Mouse (Mus musculus): ENCODE data around the gene Akap13.

Akap13 gene

DNA sequence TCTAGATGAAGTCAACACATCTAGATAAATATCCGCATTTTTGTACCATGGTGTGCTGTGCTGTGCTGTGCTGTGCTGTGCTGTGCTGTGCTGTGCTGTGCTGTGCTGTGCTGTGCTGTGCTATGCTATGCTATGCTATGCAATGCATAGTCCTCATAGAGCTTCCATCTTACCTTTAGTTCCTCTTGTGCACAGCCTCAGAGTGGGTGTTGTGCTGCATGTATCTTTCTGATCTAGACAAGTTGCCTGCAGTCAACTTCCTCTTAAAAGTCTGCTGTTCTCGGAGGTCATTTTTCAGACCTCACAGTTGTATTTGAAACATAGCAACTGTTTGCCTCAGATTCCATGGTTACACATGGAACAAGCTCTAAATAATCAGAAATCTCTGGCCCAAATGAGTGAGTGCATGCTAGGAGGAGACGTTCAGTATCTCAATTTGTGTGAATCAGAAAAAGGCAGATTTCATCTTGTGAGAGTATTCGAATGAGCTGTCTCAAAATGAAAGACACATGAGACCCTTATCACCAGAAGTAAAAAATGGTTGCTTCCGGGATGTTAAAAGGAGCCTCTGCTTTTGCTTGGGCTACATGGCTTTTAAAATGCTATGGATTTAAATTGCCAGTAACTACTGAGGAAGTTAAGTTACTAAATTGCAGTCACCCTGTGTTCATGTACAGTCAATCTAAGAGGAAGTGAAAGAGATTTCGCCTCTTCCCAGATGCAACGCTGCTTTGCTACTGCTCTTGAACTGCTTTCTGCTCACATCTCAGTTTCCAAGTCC, 230.9 kb downstream of the Akap13 start:
- no peak for DNase-seq

DNA sequence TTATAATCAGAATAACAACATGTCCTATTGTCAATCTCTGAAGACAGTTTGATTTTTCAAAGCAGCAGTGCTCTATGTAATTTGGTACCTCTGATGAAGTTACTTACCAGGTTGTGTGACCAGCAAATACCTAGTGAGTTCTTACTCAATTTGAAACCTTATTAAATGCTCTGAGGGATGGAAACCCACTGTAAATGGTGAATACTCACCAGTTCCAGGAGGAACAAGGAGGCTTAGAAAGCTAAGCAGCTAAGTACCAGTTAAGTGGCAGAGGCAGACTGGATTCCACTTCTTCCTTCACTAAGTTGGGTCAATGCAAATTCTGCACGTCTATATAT, 231.5 kb downstream of the Akap13 start:
- no peak for DNase-seq

DNA sequence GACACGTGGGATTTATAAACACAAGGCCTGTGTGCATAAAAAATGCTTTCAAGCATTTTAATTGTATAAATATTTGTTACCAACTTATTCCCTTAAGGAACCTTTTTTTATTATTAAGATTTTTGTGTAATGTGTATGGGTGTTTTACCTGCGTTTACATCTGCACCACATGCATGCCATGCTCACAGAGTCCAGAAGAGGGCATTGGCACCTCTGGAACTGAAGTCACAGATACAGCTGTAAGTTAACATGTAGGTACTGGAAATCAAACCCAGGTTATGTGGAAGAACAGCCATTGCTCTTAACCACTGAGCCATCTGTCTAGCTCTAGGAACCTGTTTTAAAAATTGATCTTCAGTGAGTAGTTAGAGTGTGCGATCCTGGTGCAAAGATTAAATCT, 232.8 kb downstream of the Akap13 start:
- DNase-seq, result no peak

DNA sequence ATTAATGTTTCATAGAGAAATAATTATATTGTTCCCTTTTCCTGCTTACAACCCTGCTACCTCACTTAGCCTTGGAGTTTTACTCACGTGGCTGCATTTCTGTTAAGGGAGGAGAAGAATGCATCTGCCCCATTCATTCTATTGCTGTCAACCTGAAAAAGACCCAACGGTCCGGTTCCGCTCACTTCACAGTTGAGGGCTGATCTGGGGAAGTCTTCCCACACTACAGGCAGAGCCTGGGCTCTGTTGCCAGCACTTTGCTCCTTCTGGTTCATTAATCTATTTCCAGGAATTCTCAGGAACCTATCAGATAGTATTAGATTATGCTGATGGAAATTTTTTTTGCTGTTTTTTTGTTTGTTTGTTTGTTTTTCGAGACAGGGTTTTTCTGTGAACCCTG, 239.4 kb downstream of the Akap13 start:
- DNase-seq, result no peak

DNA sequence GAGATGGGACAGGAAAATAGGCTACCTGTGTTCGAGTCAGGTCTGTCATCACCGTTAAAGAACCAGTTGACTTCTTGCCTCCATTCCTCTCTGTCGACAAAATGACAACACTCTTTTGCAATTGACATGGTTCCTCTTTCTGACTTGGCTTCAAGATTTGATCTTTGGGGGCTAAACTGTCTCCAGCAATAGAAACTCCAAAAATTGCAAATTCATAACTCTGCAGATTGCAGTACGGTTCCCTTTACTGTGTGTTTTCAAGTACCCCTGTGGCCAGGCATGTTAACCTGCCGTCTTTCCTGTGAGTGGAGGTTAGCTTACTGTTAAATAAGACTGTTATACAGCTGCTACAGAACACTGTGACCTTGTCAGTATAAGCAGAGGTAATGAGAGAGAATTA, 244.5 kb downstream of the Akap13 start:
- DNase-seq, result no peak

DNA sequence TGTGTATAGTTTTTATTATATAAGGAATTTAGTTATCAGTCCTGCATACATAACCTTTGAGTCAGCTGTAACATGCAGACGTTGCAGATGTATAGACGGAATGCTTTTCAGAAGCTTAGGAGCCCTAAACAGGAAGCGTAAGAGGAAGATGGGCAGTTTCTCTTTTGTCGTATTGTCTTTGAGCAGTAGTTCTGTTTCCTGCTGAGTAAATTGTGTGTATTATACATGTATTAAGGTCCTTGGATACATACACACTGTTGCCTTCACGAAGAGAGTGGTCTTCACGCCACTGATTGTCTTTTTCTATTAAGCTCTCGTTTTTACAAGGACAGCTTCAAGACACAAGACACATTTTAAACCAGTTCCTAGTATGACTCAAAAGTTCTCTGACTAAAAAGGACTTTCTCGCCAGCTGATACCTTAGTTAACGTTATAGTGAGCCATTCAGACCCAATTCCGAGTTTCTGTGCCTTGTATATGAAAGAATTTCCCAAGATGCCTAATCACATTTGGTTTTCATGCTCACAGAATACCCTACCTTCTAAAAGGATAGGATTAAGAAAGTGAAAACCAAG, 245.5 kb downstream of the Akap13 start:
- DNase-seq, result no peak

DNA sequence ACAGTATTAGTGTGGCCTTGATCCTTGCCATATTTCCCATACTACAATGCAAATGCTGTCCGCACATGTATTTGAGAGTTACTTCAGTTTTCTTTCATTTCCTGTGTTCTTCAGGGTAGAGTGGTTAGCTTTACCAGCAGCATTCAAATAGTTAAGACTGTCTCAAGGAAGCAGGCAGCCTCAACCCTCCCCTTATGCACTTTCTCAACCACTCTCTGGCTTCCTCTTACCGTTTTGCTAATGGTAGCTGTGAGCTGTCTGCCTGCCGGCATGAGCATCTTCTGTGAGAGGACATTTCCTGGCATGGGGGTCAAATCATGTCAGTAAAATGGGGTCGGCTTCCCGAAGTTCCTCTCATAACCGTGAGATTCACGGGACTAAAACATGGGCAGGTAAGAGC, 246.4 kb downstream of the Akap13 start:
- no peak for DNase-seq

DNA sequence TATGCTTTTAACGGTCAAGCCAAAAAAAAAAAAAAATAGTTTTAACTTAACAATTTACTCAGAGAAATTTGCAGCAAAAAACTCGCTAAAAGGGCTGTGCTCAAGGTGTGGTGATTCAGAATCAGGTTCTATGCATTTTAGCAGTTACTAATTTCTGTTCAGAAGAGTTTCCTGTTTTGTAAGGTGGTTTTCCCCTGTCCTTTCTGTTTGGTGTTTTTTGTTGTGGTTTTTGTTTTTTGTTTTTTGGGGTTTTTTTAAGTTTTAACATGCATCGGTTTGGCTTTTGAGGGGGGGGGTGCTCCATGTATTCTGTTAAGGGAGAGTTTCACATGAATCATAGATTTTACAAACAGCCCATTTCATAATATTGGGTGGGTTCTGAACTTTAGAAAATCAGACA, 247.0 kb downstream of the Akap13 start:
- no peak for DNase-seq

DNA sequence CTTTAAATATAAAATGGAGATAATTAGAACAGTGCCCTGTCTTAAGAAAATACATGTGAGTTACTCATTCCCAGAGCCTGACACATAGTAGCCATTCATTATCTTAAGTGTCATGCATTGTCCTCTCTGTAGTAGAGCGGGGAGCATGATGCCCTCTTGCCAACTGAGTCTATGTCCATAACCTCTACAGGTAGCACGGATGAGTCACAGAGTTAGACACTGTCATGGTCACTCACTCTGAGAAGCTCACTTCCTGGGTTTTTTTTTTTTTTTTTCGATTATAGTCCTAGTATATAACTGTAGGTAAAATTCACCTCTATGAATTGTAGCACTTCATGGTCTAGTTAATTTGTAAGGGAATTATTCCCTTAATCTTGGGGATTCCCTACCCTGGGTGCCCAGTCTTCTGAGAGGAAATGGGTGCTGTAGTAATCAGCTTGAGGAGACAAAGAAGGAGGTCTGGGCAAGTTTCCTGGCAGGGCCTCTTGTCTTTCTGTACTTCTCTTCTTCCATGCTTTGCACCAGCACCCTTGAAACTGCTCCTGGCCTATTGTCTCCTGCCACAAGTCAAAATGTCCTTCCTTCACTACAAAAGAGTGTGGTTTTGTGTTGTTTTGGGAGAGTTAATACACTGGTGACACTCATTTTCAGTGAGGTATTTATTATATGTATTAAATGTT, 247.8 kb downstream of the Akap13 start:
- no peak for DNase-seq

DNA sequence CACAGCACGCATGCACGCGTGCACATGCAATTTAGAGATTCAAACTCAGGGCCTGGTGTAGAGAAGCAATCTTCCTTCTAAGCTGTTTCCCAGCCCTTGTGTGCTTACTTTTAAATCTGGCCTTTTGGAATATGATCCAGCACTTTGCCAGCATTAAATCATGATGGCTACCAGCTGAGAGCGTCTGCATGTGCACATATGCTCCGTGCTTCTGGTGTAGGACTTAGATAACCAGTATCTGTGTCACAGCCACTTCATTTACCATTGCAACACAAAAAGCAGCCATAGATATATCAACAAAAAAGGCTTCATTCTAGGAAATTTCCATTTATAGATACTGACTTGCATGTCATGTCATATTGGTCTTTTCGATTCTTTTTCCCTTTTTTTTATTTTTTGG, 249.5 kb downstream of the Akap13 start:
- no peak for DNase-seq

DNA sequence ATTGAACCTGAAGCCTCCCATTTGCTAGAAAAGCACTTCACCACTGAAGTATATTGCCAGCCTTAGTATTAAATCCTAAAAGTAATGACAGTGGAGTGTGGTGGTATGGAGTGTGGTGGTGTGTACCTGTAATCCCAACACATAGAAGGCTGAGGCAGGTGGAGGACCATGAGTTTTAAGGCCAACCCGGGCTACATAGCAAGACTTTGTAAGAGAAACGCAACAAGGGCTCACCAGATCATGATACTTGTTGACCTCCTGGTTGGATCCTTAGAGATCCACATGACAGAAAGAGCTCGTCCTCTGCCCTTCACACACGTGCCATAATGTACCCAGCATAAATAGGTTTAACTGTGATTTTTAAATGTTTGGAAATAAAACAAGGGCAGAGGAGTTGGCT, 254.6 kb downstream of the Akap13 start:
- DNase-seq, result no peak

DNA sequence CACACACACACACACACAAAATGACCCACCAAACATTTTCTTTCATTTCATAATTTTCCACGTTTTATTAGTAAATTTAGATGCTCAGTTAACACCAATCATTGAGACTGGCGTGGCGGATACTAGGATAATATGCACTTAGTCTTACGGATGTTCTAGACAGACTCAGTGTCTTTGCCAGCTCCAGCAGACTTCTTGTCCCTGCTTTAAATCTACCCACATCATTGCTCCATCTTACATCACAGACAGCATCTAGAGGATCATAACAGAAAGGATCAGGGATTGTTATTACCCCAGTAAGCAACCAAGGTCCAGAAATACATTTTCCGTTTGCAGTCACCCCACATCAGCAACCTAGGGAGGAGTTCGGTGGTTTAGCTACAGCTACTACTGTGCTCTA, 255.6 kb downstream of the Akap13 start:
- no peak for DNase-seq

DNA sequence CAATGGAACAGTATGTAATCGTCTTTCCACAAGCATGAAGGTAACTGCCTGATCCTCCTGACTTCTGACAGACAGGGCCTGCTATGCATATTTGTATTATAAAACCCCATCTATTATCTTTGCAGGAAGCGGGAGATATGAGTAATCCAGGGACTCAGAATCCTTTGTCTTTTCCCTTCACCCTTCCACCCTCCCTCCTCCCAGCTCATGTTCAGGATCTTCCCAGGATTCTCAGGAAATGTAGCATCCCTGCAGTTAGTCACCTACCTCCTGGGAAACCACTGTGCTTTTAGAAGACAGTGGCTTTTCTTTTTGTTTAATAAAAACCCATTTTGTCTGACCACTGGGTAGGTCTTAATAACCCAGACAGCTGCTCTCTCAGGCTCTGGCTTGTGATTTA, 256.1 kb downstream of the Akap13 start:
- DNase-seq, result no peak

DNA sequence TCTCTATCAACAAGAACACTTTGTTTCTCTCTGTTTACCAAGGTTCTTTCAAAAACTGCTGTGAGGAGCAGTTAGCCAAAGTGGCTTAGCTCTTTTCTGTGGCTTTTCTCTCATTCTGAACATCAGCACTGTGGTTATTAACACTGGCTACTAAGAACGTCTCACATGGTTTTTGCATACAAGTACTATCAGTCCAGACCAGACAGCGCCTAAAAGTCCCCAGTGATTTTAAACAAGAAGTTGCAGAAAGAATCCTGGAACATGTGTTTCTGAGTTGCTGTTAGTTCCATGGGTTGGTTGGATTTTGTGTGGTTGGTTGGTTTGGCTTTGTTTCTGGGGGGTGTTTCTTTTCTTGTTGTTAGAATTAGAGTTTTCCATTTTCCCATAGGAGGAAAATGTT, 257.5 kb downstream of the Akap13 start:
- DNase-seq, result no peak

DNA sequence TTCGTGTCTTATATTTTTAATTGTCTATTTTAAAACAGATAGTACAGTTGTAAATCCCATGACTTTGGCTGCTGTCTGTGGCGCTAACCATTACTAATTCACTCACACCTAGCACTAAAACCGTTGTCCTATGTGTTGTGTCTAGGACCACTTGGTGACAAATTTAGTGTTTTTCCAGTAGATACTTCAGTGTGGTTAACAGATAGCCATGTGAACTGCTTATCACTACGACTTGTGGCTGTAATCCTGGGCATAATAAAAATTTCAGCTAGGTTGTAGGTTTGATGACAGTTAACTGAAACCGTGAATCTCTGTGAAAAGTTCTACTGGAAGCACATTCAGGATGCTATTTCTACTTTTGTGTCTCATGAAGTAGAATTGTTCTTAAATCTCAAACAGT, 258.6 kb downstream of the Akap13 start:
- no peak for DNase-seq

DNA sequence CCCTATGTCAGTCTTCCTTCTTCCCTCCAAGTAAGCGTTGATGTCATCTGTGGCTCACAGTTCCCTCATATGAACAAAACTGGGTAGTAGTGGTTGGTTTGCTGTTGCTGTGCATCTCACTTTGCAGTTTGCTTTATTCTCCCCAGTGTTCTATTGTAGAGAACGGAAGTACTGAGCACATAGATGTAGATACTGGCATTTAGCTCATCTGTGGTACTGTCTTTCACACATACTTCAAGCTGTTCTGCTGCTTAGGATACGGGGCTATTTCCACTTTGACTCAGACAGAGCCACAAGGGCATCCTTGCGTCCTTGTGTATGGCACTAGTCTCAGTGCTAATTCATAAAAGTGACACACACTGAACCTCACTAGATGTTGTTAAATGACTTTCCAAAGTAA, 259.7 kb downstream of the Akap13 start:
- DNase-seq, result no peak

DNA sequence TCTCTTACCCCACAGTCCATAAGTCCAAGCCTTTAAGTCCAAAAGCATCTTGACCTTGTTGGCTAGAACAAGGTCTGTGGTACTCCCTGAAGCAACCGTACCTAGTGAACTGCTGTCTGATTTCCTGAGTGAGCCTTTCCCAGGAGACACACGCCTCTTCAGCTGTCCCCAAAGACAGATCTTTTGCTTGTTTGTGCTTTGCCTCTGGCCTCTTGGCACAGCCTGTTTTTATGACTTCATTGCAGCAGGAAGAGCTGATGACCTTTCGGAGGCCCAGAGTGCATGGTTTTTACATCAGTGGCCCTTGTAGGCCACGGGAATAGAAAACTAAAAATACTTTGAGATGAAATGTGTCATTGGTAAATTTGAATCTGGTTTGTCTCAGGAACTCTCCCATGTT, 260.6 kb downstream of the Akap13 start:
- DNase-seq, result no peak

DNA sequence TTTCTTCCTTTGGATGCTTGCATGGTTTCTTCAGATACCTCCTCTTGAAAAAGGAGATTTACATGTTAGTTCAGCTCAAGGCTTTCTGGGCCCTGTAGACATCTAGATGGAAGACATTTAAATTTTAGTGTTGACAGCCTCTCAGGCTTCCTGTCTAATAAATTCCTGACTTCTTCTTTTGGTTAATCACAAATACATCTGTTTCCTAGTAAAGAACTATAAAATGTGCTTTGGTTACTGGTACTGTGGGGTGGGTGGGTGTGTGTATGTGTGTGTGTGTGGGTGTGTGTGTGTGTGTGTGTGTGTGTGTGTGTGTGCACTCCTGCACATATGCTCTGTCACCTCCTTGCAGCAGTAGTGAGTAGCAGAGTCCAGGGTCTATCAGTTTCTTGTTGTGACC, 262.0 kb downstream of the Akap13 start:
- DNase-seq, result no peak

DNA sequence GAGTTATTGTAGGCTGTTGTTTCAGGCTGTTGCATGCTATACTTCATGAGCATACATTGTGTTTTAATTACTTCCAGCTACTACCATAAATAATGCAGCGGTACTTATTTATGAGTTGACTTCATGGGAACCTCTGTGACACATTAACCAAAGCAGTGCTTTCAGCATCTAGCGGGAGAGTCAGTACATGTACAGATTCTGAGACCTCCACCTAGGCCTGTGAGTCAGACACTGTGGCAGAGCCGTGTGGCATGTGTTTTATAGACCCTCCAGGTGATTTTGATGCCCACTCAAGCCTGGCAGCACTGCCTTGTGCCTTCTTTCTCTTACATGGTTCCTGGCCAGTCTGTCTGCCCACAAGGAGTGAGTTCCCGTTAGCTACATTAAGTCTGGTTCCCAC, 266.0 kb downstream of the Akap13 start:
- no peak for DNase-seq

DNA sequence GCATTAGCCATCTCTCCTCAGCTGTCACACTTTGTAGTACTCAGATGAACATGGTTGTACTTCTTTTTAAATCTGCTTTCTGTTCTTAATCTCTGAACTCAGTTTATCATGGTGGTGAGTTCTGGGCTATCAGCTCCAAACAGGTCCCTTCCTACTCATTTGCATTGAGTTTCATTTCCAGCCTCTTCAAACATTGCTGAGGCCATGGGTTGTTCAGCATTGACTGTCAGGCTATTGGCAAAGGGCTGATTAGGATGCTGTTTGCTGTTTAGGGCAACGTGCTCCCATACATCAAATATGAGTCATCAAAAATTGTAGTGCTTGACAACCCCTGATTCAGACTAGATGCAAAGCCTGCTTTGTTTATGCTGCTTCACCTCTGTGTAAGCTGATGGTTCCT, 268.7 kb downstream of the Akap13 start:
- no peak for DNase-seq

DNA sequence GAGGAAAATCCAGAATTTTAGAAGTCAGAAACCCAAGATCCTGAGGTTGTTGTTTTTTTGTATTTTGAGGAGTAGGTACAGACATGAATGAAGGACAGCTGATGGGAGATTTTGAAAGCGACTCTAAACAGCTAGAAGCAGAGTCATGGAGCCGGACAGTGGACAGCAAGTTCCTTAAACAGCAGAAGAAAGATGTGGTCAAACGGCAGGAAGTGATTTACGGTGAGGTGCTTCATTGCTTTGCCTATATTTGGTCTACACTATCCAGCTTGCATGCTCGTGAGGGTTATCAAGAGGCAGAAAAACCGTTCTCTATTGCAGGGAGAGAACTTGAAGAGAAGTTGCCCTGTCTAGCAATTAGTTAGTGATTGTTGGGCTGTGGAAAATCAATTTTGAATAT, 270.6 kb downstream of the Akap13 start:
- no peak for DNase-seq

DNA sequence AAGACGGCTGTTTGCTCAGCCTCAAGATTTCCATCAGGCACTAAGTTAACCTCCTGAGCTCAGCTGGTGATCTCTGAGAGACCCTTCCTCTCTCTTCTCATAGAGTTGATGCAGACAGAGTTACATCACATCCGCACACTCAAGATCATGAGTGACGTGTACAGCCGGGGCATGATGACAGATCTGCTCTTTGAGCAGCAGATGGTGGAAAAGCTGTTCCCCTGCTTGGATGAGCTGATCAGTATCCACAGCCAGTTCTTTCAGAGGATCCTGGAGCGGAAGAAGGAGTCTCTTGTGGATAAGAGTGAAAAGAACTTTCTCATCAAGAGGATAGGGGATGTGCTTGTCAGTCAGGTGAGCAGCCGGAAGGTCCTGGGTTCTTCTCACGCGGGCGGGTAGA, 271.5 kb downstream of the Akap13 start:
- DNase-seq, result no peak

DNA sequence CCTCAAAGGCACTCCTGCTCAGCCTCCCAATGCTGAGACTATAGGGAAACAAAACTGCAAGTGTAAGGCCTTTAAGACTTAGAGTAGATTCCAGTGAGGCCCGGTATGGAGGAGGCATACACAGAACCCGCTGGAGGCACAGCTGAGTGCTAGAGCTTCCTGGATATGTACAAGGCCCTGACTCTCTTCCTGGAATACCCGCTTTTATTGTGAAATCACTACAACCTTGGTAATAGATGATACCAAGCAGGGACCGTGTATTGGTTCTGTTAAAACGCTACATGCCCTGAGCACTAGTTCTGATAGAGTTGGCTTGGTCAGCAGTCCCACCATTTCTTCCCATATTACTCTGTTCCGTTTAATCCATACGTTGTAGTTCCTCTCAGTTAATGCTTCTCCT, 274.3 kb downstream of the Akap13 start:
- no peak for DNase-seq

DNA sequence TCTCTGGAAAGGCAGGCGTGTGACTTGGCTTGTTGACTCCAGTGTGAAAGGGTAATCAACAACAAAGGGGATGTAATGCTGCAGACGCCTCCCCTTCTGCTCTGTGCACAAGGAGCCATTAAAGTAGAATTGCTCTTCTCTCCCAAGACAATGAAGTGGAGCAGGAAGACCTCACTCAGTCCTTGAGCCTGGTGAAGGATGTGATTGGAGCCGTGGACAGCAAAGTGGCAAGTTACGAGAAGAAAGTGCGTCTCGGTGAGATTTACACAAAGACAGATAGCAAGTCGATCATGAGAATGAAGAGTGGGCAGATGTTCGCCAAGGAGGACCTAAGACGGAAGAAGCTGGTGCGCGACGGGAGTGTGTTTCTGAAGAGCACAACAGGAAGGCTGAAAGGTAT, 274.9 kb downstream of the Akap13 start:
- DNase-seq, result no peak

DNA sequence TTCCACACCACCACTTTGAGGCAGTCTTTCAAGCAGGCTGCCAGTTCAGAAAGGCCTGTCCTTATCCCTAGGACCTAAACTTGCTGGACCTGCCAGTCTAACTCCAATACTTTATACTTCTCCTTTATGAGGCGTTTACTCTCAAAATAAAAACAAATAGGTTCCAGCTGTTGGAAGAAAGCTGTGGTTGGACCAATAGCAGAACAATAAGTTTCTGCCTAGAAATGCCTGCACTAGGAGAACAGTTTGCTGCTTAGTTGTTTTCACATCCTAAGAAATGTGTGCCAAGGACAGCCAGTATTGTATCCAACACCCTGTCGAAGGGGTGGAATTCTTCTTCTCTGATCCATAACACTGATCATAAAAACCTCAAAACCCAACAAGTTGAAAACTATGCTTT, 276.6 kb downstream of the Akap13 start:
- no peak for DNase-seq
